Mouse (Mus musculus) adrenal gland, postnatal 14 days (tissue): ENCODE measurements around the gene Snrnp40. TPM values are rescaled to one million over a fixed set of nuclear protein-coding genes. Genes with fewer than 3 reads are reported as not detected.

Experiments
- DNase-seq: peaks from one replicate; pipeline ENCODE4 v3.0.0; 2021; ENCODE audit warnings: mixed read lengths
- total RNA-seq: library from RNA; stranded (reverse); gene quantifications from 2 replicates; pipeline ENCODE4 v1.2.3, GENCODE M21; 2021

Snrnp40 gene
- total RNA-seq, 1 experiment from 2014 or later = 30.6 TPM

DNA sequence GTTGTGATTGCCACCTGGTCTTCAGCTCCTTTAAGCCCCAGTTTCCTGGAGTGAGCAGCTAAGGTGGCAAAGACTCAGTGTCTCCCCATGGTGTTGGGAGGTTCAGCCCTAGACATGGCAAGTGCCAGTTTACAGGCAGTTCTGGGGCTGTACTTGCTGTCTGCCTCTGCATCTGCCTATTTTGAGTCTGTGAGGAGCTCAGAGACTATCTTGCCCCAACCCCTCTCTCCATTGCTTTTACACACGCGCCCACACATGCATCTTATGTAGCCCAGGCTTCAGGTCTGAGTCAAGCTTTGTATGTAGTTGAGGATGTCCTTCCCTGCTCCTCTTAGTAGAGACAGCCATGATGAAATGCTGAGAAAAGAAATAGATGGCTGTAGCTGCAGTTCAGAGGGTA lies 19.2 kb downstream of the Snrnp40 start:
- no peak for DNase-seq

DNA sequence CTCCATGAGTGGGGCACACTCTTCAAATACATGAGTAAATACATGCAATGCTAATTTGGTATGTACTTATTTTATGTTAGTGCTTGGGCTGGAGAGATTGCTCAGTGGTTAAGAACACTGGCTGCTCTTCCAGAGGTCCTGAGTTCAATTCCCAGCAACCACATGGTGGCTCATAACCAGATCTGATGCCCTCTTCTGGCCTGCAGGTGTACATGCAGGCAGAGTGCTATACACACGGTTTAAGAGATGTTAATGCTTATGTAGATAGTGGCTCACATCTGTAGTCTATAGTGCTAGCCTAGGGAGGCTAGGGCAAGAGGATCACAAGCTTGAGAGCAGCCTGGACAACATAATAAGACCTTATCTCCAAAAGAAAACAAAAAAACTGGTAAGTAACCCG lies 20.5 kb downstream of the Snrnp40 start:
- no peak for DNase-seq

GRCm38 (mm10) chr4:130387256-130387655 lies 27.3 kb downstream of the Snrnp40 start:
- DNase-seq = no peak

DNA sequence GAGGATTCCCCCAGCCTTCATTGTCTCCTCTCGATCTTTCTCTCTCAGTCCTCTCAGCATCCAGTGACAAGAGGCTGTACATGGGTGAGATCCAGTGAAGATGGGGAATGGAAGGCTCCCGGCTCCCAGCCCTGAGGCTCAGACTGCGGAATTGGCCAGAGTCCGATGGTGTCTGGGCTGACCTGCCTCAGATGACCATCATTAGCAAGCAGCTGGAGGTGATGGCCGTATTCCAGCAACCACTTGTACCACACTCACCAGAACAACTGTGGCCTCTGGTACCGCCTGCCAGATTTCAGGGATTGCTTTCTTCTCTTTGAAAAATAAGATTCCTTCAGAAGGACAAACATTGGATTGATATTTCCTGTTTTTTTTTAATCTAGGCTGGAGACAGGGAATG lies 29.6 kb downstream of the Snrnp40 start:
- DNase-seq = peak; percentile 62

- no peak for DNase-seq
These were observed 30.0 kb downstream of the Snrnp40 start for GRCm38 (mm10) chr4:130389927-130390326.

DNA sequence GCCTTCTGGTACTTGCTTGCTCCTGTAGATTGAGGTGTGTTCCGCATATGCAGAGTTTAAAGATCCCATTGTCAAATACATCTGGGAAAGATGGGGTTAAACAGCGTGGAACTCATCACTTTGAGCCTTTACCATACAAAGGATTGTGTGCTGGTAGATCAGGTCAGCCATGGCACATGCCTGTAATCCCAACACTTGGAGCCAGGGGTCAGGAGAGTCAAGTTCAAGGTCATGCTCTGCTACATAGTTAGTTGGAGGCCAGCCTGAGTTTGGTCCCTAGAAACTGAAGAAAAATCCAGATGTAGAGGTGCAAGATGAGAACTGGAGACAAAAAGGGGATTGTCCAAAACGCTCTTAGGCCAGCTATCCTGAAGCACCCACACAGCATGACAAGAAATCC lies 31.3 kb downstream of the Snrnp40 start:
- DNase-seq = peak; percentile 14

Other genes starting within 250 kb of the Snrnp40 start
- gene Hcrtr1, start 220.8 kb upstream of the Snrnp40 start, total RNA-seq = 0.48 and 0.90 TPM in 2 replicates
- 131 and 156 TPM in 2 replicates for gene Tinagl1, start 185.0 kb upstream of the Snrnp40 start, total RNA-seq
- not detected in 2 replicates for gene Gm853, start 137.7 kb upstream of the Snrnp40 start, total RNA-seq
- gene Serinc2, start 80.9 kb upstream of the Snrnp40 start, total RNA-seq = 0.98 and 2.2 TPM in 2 replicates
- gene Fabp3, start 51.5 kb upstream of the Snrnp40 start, total RNA-seq = 185 and 345 TPM in 2 replicates
- gene Gm10570, start 51.5 kb upstream of the Snrnp40 start, total RNA-seq = 1.5 TPM in 1 of 2 replicates, not detected in the other
- 34.5 and 39.1 TPM in 2 replicates for gene Zcchc17, start 189 bp upstream of the Snrnp40 start, total RNA-seq
- 6.6 and 7.4 TPM in 2 replicates for gene Nkain1, start 214.0 kb downstream of the Snrnp40 start, total RNA-seq